ENCODE assay signal across 8 mouse cellular contexts in the genomic region with DNA sequence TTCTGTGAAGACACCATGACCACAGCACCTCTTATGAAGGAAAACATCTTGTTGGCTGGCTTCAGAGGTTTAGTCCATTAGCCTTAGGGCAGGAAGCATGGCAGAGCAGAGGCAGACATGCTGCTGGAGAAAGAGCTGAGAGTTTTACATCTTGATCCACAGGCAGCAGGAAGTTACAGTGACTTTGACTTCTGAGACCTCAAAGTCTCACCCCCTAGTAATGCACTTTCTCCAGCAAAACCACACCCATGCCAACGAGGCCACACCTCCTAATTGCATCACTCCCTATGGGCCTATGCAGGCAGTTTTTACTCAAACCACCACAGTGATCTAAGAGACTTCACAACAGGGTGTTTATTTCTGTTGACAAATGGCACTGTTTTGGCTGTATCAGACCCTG. TPM values are rescaled to one million over a fixed set of nuclear protein-coding genes. Genes with fewer than 3 reads are reported as not detected.
DNase-seq lines count a peak whose midpoint lies in the region; ATAC-seq and TF ChIP-seq lines count a peak whose summit lies in the region.
"Had no signal": no experiment of that assay in that cellular context is flagged by ENCODE, and none has a peak within 500 bp of the region (broad histone marks: within the 10 kb centered on the region; RNA-seq: fewer than 3 reads in every experiment).

No protein-coding gene starts in this region.

- no peaks in the 10 kb centered on the region for H3K27me3 ChIP-seq in intestine, postnatal 0 days (replicated peaks; ENCODE audit: control insufficient read depth, insufficient read depth, low read length)
- H3K27me3 ChIP-seq in forebrain, embryonic 12.5 days: no peaks in the 10 kb centered on the region
- H3K27me3 ChIP-seq: hindbrain, embryonic 15.5 days had no signal

- H3K4me3 ChIP-seq in intestine, postnatal 0 days (ENCODE audit: low read depth, low read length): no peak overlapping the region
- no peak overlapping the region for H3K4me3 ChIP-seq in forebrain, embryonic 12.5 days (replicated peaks)
- H3K4me3 ChIP-seq: hindbrain, embryonic 15.5 days had no signal

- H3K9me3 ChIP-seq in intestine, postnatal 0 days (ENCODE audit: control insufficient read depth): no peaks in the 10 kb centered on the region
- H3K9me3 ChIP-seq in forebrain, embryonic 12.5 days: no peaks in the 10 kb centered on the region
- H3K9me3 ChIP-seq: hindbrain, embryonic 15.5 days had no signal

- no peak for TF ChIP-seq CTCF in intestine, postnatal 0 days (IDR thresholded peaks at IDR 0.05; ENCODE audit: low read depth)

- no peak overlapping the region for H3K4me2 ChIP-seq in intestine, postnatal 0 days (replicated peaks; ENCODE audit: low read depth)
- H3K4me2 ChIP-seq in forebrain, embryonic 12.5 days: no peak overlapping the region
- H3K4me2 ChIP-seq: hindbrain, embryonic 15.5 days had no signal

- peaks cover 10% of the 10 kb centered on the region; the same call in 1 of the 2 replicates for H3K36me3 ChIP-seq in intestine, postnatal 0 days (ENCODE audit: control insufficient read depth, insufficient read depth)
- H3K36me3 ChIP-seq in forebrain, embryonic 12.5 days (replicated peaks): peaks cover 5% of the 10 kb centered on the region; the same call in 1 of the 2 replicates
- H3K36me3 ChIP-seq: hindbrain, embryonic 15.5 days had no signal

- no peak overlapping the region for H3K9ac ChIP-seq in intestine, postnatal 0 days (ENCODE audit: low read depth, low read length)
- H3K9ac ChIP-seq in forebrain, embryonic 12.5 days: no peak overlapping the region
- H3K9ac ChIP-seq: hindbrain, embryonic 15.5 days had no signal

- peak; percentile 78 for ATAC-seq in CD4-positive, CD25-positive, alpha-beta regulatory T cell, adult 4 months
- ATAC-seq in intestine, postnatal 0 days: peak; percentile 59
- ATAC-seq in forebrain, embryonic 12.5 days (ENCODE audit: low FRiP score): no peak

- 22% methylated on average over 1 of the region's 1 CpGs for WGBS in intestine, postnatal 0 days
- WGBS in forebrain, embryonic 12.5 days: 85% methylated on average over 1 of the region's 1 CpGs

- no peak overlapping the region; the same call in 1 of the 2 replicates for H3K27ac ChIP-seq in intestine, postnatal 0 days (ENCODE audit: low read depth, low read length)
- no peak overlapping the region for H3K27ac ChIP-seq in forebrain, embryonic 12.5 days
- H3K27ac ChIP-seq: hindbrain, embryonic 15.5 days had no signal

- H3K4me1 ChIP-seq in intestine, postnatal 0 days (replicated peaks; ENCODE audit: control insufficient read depth, insufficient read depth, low read length): no peaks in the 10 kb centered on the region
- H3K4me1 ChIP-seq in forebrain, embryonic 12.5 days: no peaks in the 10 kb centered on the region
- H3K4me1 ChIP-seq: hindbrain, embryonic 15.5 days had no signal

- DNase-seq in NIH3T3 (ENCODE audit: low read depth): peak; percentile 62
- peak; percentile 66 to 68 for DNase-seq in monocyte, adult 2 months (ENCODE audit: low read depth in 1 of 2, low spot score in 2 of 2)
- DNase-seq in embryo, embryonic 9.5 days (ENCODE audit: extremely low spot score): no peak
- no peak for DNase-seq in ovary, adult 18-20 months (ENCODE audit: low spot score)

RNA-seq across cellular contexts. Expression of gene Apoa1, which starts 53.1 kb away (rescaled TPM):
- not detected for polyA plus RNA-seq in CD4-positive, CD25-positive, alpha-beta regulatory T cell, adult 4 months (2017; shearing (Covaris generic))
- polyA plus RNA-seq in intestine, postnatal 0 days (2015; fragmentation: Nextera tagmentation; extraction: Ambion mirVana): 28,401 and 28,927 TPM in 2 replicates
- polyA plus RNA-seq in forebrain, embryonic 12.5 days (2016; fragmentation: Nextera tagmentation; extraction: Ambion mirVana): 1.1 and 1.6 TPM in 2 replicates

Comparison
In these comparisons a context has a peak if more than half of its experiments do, and no peak if none do; other contexts are left out.
1. DNase-seq: peak in NIH3T3 (single experiment) and monocyte, adult 2 months (2 of 2); none in embryo, embryonic 9.5 days (single experiment) and ovary, adult 18-20 months (single experiment).
2. RNA of gene Apoa1, which starts 53.1 kb away (polyA plus RNA-seq): 28,401 to 28,927 TPM in intestine, postnatal 0 days; 1.1 to 1.6 TPM in forebrain, embryonic 12.5 days and not detected in CD4-positive, CD25-positive, alpha-beta regulatory T cell, adult 4 months; every median in the first group is over 1,000 times any median in the second.